Mouse (Mus musculus): ENCODE measurements around the gene 9130213A22Rik. TPM values are rescaled to one million over a fixed set of nuclear protein-coding genes. Genes with fewer than 3 reads are reported as not detected.

9130213A22Rik gene
- polyA plus RNA-seq, 1 experiment from 2014 or later: 0.57 TPM

Other genes starting within 250 kb of the 9130213A22Rik start
- 0.16 TPM in 2 replicates for gene Rnf222, start 234.0 kb downstream of the 9130213A22Rik start, polyA plus RNA-seq (2015; fragmentation: Nextera tagmentation; extraction: Ambion mirVana)
- 880 and 922 TPM in 2 replicates for gene Rpl26, start 221.0 kb downstream of the 9130213A22Rik start, polyA plus RNA-seq (2015; fragmentation: Nextera tagmentation; extraction: Ambion mirVana)
- gene Odf4, start 195.5 kb downstream of the 9130213A22Rik start, polyA plus RNA-seq (2015; fragmentation: Nextera tagmentation; extraction: Ambion mirVana): not detected in 2 replicates
- gene Arhgef15, start 165.1 kb downstream of the 9130213A22Rik start, polyA plus RNA-seq (2015; fragmentation: Nextera tagmentation; extraction: Ambion mirVana): 21.2 and 24.4 TPM in 2 replicates
- gene Slc25a35, start 154.5 kb downstream of the 9130213A22Rik start, polyA plus RNA-seq (2015; fragmentation: Nextera tagmentation; extraction: Ambion mirVana): 2.8 and 3.1 TPM in 2 replicates
- 46.2 and 46.6 TPM in 2 replicates for gene Rangrf, start 147.4 kb downstream of the 9130213A22Rik start, polyA plus RNA-seq (2015; fragmentation: Nextera tagmentation; extraction: Ambion mirVana)
- 31.4 and 33.4 TPM in 2 replicates for gene Pfas, start 114.1 kb downstream of the 9130213A22Rik start, polyA plus RNA-seq (2015; fragmentation: Nextera tagmentation; extraction: Ambion mirVana)
- 53.3 and 54.7 TPM in 2 replicates for gene Ctc1, start 106.7 kb downstream of the 9130213A22Rik start, polyA plus RNA-seq (2015; fragmentation: Nextera tagmentation; extraction: Ambion mirVana)
- gene Aurkb, start 76.9 kb downstream of the 9130213A22Rik start, polyA plus RNA-seq (2015; fragmentation: Nextera tagmentation; extraction: Ambion mirVana): 207 and 211 TPM in 2 replicates
- gene Borcs6, start 62.9 kb downstream of the 9130213A22Rik start, polyA plus RNA-seq (2015; fragmentation: Nextera tagmentation; extraction: Ambion mirVana): 9.1 and 10.3 TPM in 2 replicates
- gene Tmem107, start 51.8 kb downstream of the 9130213A22Rik start, polyA plus RNA-seq (2015; fragmentation: Nextera tagmentation; extraction: Ambion mirVana): 69.3 and 71.1 TPM in 2 replicates
- 61.6 and 66.6 TPM in 2 replicates for gene Vamp2, start 34.1 kb downstream of the 9130213A22Rik start, polyA plus RNA-seq (2015; fragmentation: Nextera tagmentation; extraction: Ambion mirVana)
- 21.7 and 24.0 TPM in 2 replicates for gene Per1, start 27.4 kb downstream of the 9130213A22Rik start, polyA plus RNA-seq (2015; fragmentation: Nextera tagmentation; extraction: Ambion mirVana)
- gene Hes7, start 2.2 kb downstream of the 9130213A22Rik start, polyA plus RNA-seq (2015; fragmentation: Nextera tagmentation; extraction: Ambion mirVana): 0.52 and 0.60 TPM in 2 replicates
- gene Aloxe3, start 3.3 kb upstream of the 9130213A22Rik start, polyA plus RNA-seq (2015; fragmentation: Nextera tagmentation; extraction: Ambion mirVana): 0.16 and 0.53 TPM in 2 replicates
- gene Alox12b, start 34.4 kb upstream of the 9130213A22Rik start, polyA plus RNA-seq (2015; fragmentation: Nextera tagmentation; extraction: Ambion mirVana): not detected in 2 replicates
- 0.29 and 0.67 TPM in 2 replicates for gene Alox8, start 75.3 kb upstream of the 9130213A22Rik start, polyA plus RNA-seq (2015; fragmentation: Nextera tagmentation; extraction: Ambion mirVana)
- gene Gucy2e, start 114.4 kb upstream of the 9130213A22Rik start, polyA plus RNA-seq (2015; fragmentation: Nextera tagmentation; extraction: Ambion mirVana): 0.07 and 0.08 TPM in 2 replicates
- gene Cntrob, start 201.2 kb upstream of the 9130213A22Rik start, polyA plus RNA-seq (2015; fragmentation: Nextera tagmentation; extraction: Ambion mirVana): 24.3 and 24.6 TPM in 2 replicates
- gene Trappc1, start 201.4 kb upstream of the 9130213A22Rik start, polyA plus RNA-seq (2015; fragmentation: Nextera tagmentation; extraction: Ambion mirVana): 150 and 157 TPM in 2 replicates
- 0.74 and 1.1 TPM in 2 replicates for gene Kcnab3, start 203.7 kb upstream of the 9130213A22Rik start, polyA plus RNA-seq (2015; fragmentation: Nextera tagmentation; extraction: Ambion mirVana)
- 12.0 and 14.8 TPM in 2 replicates for gene Rnf227, start 217.9 kb upstream of the 9130213A22Rik start, polyA plus RNA-seq (2015; fragmentation: Nextera tagmentation; extraction: Ambion mirVana)
- gene Chd3, start 246.8 kb upstream of the 9130213A22Rik start, polyA plus RNA-seq (2015; fragmentation: Nextera tagmentation; extraction: Ambion mirVana): 56.7 and 59.4 TPM in 2 replicates

Data from lung, embryonic 15.5 days (tissue).